Mouse (Mus musculus) heart, postnatal 0 days (tissue): ENCODE results near the gene Vangl2.

Experiments used
- CTCF ChIP-seq: IDR thresholded peaks from 2 replicates; pipeline ENCODE4 v1.5.1; 2016; ENCODE audit warnings: antibody characterized with exemption, control low read depth, low read depth
- EP300 ChIP-seq: IDR thresholded peaks from 2 replicates; pipeline ENCODE4 v1.6.1; 2016; ENCODE audit warnings: antibody characterized with exemption, low read depth

- TF ChIP-seq EP300 (no peak), CTCF (no peak)
Measured at GRCm38 (mm10) chr1:171983372-171984001, 44.8 kb downstream of the Vangl2 start.
